ENCODE assay signal across 21 mouse cellular contexts in the genomic region with DNA sequence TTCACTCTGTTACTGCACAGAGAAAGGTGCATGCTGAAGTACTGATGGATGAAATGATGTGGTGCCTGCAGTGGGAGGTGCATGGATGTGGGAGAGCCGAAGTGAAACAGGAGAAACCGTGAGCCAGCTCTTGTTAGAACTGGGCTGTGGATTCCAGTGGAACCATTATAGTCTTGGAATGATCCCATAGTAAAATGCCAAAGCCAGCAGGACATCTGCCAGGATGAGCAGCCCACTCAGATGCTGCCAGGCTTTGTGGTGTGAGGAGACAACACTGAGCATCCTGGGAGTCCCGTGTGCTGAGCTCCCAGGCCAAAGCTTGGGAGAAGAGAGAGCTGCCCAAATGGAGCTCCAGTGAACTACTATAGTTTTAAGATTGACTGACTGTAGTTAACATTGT.
DNase-seq lines count a peak whose midpoint lies in the region; ATAC-seq and TF ChIP-seq lines count a peak whose summit lies in the region.
"Had no signal": no experiment of that assay in that cellular context is flagged by ENCODE, and none has a peak within 500 bp of the region (broad histone marks: within the 10 kb centered on the region; RNA-seq: fewer than 3 reads in every experiment).

No protein-coding gene starts in this region.

- H3K4me3 ChIP-seq in cerebellum, adult 2 months (replicated peaks; ENCODE audit: insufficient read depth, low read depth, low read length), result no peak overlapping the region
- H3K4me3 ChIP-seq: forebrain, embryonic 12.5 days; heart, embryonic 12.5 days; hindbrain, embryonic 12.5 days; limb, embryonic 10.5 days; myocyte; stomach, embryonic 15.5 days had no signal

- no peak for ATAC-seq in granulocyte monocyte progenitor cell, adult 5-6 weeks (replicated peaks; ENCODE audit: poor library complexity, severe bottlenecking)
- ATAC-seq: liver, postnatal 0 days had no signal

- no peak for TF ChIP-seq CTCF in cerebellum, adult 2 months (IDR thresholded peaks at IDR 0.05; ENCODE audit: borderline replicate concordance, insufficient read depth, low read depth, low read length)

- peak; percentile 55 for DNase-seq in layer of hippocampus, adult 11-12 months (ENCODE audit: low spot score)
- DNase-seq in layer of hippocampus, adult 9-10 months (ENCODE audit: low spot score), result no peak
- DNase-seq in brain, adult 2 months (ENCODE audit: low read depth, low spot score), result peak; percentile 76
- peak; percentile 39 to 73 for DNase-seq in cerebellum, adult 2 months
- peak; percentile 27 to 38 for DNase-seq in cerebellum, postnatal 36 days
- DNase-seq in gastrocnemius, postnatal 4 days (ENCODE audit: low spot score in 2 of 2), result no peak
- DNase-seq: heart, postnatal 14 days; kidney, adult 2 months; kidney, postnatal 10 days; liver, postnatal 0 days; lung, postnatal 10 days; midbrain, embryonic 14.5 days; right cerebral cortex, postnatal 25 days; thymus, adult 2 months had no signal

- H3K4me1 ChIP-seq in cerebellum, adult 2 months (ENCODE audit: control insufficient read depth, insufficient read depth, low read length), result no peaks in the 10 kb centered on the region
- H3K4me1 ChIP-seq: heart, embryonic 12.5 days; limb, embryonic 10.5 days had no signal

- H3K27me3 ChIP-seq in cerebellum, adult 2 months (ENCODE audit: control insufficient read depth, insufficient read depth, low read length), result no peaks in the 10 kb centered on the region
- H3K27me3 ChIP-seq: forebrain, embryonic 12.5 days; heart, embryonic 12.5 days; hindbrain, embryonic 12.5 days; stomach, embryonic 15.5 days had no signal

- no peak for TF ChIP-seq POLR2A in cerebellum, adult 2 months (IDR thresholded peaks at IDR 0.05; ENCODE audit: borderline replicate concordance, insufficient read depth, low read length)

- 12% methylated on average over 3 of the region's 3 CpGs for WGBS in cerebellum, adult 2 months

- no peak overlapping the region for H3K27ac ChIP-seq in cerebellum, adult 2 months (ENCODE audit: insufficient read depth, low read length)
- H3K27ac ChIP-seq: forebrain, embryonic 12.5 days; hindbrain, embryonic 12.5 days; limb, embryonic 10.5 days; stomach, embryonic 15.5 days had no signal

Comparison
In these comparisons a context has a peak if more than half of its experiments do, and no peak if none do; other contexts are left out.
1. DNase-seq: peak in layer of hippocampus, adult 11-12 months (single experiment), brain, adult 2 months (single experiment), cerebellum, adult 2 months (2 of 2) and cerebellum, postnatal 36 days (2 of 2); none in layer of hippocampus, adult 9-10 months (single experiment) and gastrocnemius, postnatal 4 days (0 of 2).